Mouse (Mus musculus) ovary, postnatal 36 days (tissue): Measurements from ENCODE around the gene Stxbp5l.
"Not testable (repeated sequence)": the region's sequence is repeated elsewhere in the genome, so short reads cannot be mapped to it uniquely, and the experiment has no call there.

Source experiments
- DNase-seq: peaks from one replicate; pipeline ENCODE4 v3.0.0; 2022; ENCODE audit warnings: low spot score, mixed read lengths

The Stxbp5l gene

DNA sequence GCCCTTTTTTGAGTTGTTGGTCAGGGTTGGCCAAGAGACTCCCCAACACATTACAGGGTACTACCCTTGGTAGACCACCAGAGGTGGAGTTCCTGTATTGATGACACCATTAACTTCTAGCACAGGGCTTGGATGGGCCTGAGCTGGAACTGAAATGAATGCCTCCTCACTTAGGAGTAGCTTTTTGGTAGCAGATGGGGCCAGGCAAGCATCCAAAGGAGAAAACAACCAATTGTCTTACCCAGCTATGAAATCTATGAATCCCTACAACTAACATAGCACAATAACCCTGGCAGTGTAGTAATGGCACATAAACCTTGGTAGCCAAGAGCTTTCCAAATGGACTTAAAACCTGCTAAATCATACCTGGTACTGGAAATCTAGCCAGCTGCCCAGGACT is 111.1 kb downstream of the Stxbp5l start:
- no peak for DNase-seq

DNA sequence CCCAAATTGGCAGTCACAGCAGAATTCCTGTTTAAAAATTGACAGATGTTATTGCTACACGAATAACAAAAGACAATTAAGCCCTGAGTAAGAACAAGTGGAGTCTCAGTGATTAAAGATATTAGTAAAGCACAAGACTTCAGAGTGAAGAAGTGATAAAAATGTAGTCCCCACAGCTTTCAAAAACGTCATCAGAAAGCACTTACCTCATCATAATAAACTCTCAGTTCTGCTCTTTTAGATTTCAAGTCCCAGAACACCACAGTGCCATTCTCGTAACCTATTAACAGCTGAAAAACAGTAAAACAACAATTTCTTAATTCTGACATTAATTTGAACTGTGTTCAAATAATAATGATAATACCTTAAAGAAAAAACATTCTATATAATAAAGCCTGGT is 123.1 kb downstream of the Stxbp5l start:
- DNase-seq, result no peak

DNA sequence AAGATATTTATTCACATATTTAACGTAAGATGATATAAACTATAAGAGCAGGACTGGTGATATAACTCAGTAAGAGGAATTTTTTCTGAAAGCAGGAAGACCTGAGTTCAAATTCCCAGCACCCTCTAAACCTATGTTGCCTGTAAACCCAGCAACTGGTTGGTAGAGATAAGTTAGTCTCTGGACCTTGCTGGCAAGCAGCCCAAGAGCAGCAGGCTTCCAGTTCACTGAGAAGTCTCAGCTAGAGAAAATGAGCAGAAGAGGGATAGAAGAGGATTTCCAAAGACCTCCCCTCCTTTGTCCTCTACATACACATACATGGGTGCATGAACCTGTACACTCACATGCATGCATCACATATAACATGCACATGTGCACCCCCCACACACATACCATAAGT is 165.6 kb downstream of the Stxbp5l start:
- no peak for DNase-seq

DNA sequence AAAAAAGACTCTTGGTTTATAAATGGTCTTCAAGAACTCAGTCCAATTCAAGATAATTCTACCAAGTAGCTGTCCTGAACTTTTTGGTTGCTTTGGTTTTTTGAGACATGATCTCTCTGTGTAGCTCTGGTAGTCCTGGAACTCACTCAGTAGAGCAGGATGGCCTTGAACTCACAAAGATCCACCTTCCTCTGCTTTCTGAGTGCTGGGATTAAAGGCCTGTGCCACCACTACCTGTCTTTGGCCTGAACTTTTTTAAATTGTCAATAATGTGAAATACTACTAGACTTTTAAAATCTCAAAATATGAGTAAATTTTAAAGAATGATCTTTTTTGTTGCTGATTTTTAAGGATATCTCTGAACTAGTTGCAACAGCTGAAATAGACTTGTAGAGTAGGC is 176.0 kb downstream of the Stxbp5l start:
- no peak for DNase-seq

DNA sequence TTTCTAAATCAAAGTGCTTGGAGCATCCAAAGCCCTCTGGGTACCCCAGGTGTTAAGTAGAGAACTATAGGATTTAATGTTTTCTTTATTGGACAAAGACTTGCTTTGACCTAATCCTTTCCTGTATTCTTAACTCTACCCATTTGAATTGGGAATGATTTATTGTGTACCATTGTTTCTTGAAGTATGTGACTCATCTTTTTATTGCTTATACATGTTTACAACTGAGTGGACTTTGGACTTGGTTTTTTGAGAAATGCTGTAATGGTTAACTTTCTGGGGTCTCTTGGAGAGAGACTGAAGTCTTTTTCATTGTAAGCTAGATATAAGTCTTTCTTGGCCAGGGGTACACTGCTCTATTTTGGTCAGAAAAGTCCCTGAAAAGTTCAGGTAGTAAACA is 190.6 kb downstream of the Stxbp5l start:
- DNase-seq, result no peak

DNA sequence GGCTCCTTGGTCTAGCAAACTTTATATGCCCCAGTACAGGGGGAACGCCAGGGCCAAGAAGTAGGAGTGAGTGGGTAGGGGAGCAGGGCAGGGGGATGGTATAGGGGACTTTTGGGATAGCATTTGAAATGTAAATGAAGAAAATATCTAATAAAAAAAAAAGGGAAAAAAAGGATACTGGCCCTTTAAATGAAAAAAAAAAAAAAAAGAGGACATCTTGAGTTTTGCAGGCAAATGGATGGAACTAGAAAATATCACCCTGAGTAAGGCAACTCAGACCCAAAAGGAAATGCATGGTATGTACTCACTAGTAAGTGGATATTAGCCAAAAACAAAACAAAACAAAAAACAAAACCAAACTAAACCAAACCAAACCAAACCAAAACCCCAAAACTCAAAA is 259.6 kb downstream of the Stxbp5l start:
- DNase-seq, result not testable (repeated sequence)

DNA sequence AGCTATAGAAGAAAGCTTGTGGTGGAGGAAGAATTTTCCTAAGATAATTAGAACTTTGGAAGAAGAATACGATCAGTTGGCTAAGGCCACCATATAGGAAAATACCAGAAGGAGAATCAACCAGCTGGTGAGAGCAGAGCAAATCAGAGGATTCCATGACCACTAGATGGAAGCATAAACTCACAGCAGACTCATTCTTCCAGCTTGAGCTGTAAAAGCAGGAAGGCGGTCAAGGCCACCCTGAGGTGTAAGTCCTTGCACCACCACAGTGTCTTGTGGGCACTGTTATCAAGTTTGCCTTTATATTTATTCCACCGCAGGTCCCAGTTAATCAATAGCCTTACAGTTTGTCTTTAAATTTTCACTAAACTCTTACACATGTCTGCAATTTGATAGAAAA is 275.5 kb downstream of the Stxbp5l start:
- DNase-seq, result peak; percentile 39

DNA sequence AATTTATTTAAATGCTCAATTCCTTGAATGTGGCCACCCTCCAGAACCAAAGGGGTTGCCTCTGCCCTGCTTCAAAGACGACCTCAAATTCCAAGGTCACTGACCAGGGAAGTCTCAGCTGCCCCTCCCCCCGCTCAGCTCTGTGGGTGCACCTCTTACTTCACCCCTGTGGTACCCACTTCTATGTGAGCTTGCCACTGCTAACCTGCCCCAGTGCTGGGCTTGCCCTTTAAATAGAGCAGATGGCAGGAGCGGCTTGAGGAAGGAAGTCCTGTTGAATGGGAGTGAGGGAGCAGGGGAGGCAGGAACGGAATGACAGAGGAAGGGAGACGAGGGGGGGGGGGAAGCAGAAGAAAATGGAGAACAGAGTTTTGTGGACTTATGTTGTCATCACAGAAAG is 276.0 kb downstream of the Stxbp5l start:
- DNase-seq, result no peak

DNA sequence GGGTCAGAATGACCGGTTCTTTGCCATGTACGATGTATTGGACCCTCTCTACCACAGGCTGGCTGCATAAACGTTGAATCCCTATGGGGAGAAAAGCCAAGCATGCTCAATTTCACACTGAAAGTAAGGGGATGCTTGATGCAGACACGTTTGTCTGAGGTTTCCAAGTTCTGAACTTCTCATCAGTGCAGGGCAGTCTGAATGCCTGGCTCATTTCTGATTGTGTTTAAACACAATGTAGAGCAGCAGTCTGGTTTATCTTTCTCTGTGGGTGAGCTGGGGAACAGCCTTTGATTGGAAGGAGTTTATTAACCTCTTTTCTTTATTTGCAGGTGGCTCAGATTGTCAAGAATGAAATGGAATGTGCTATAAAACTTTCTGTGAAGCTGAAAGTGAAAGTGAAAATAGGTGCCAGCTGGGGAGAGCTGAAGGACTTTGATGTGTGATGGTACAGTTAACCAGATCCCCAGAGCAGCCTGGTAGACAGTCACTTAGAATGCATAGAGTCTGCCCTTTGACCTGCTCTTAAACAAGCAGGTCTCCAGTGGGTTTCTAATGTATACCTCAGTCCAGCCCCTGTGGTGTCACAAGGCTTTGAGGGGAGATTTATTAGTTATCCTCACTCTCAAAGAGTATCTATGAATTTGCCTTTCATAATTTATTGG is 290.5 kb downstream of the Stxbp5l start:
- no peak for DNase-seq

DNA sequence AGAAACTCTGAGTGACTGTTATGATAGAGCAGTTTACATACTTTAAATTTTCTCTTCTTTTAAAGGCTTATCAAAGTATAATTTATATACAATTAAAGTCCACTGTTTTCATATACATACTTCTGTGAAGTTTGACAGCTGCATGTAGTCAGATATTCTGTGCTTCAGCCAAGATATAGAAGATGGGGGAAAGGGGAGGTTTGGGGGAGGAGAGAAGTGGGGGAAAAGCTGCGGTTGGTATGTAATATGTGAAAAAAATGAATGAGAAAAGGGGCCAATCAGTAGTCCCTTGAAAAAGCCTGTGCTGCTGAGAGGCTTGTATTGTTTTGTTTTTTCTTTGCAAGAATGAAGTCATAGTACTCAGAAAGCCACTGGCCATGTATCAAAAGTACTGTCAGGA is 295.1 kb downstream of the Stxbp5l start:
- DNase-seq, result no peak

DNA sequence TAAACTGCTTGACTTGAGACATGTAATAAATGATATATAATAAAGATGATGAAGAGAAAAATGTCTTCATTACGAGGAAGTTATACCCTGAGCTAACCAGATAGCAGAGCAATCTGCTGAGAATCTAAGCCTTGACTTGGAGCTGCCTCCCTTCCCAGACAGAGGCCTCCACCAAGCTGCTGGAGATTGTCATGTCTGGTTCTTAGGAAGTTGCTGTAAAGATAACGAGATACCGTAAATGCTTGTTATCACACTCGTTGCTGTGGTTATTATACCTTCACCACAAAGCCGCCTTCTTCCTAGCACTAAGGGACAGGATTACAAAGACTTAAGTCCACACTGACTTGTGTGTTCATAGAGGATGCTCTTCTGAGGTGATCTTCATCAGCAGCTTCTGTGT is 312.4 kb downstream of the Stxbp5l start:
- DNase-seq, result no peak
